Mouse (Mus musculus) c-Kit-negative CD71-positive TER-119-positive erythroid progenitor cells, embryonic 14.5 days (primary cell): ENCODE data around the gene Vmn1r116.
"Not testable (repeated sequence)": the region's sequence is repeated elsewhere in the genome, so short reads cannot be mapped to it uniquely, and the experiment has no call there.

Source experiments
- DNase-seq: peaks from one replicate; pipeline ENCODE4 v3.0.0-alpha.2; 2013; ENCODE audit warnings: low read depth, low spot score

Gene Vmn1r116

GRCm38 (mm10) chr7:20871956-20872355, at the start of gene Vmn1r116:
Gene Vmn1r116 (plus strand): TSS chr7:20872256.
- DNase-seq, result not testable (repeated sequence)

DNA sequence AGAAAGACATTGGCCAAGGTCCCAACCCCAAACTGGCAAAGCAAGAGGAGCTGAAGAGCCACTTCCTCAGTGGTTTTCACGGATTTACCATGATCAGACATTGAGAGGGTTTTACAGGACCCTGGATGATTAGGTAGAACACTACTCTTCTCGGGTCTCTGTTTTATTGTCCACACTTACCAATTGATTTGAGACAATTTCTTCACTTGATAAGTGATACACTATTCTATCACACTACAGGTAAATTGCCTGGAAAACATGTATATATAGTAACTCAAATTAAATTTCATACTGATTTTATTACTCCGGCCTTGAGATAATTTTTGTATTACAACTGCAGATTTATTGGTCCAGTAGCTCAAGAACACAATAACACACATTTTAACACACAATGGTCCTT, 27.2 kb upstream of the Vmn1r116 start, which contains the start of gene Vmn1r115:
Gene Vmn1r115, minus strand, starts transcription at position 101 of the 400 bp plus-strand sequence.
- not testable (repeated sequence) for DNase-seq

DNA sequence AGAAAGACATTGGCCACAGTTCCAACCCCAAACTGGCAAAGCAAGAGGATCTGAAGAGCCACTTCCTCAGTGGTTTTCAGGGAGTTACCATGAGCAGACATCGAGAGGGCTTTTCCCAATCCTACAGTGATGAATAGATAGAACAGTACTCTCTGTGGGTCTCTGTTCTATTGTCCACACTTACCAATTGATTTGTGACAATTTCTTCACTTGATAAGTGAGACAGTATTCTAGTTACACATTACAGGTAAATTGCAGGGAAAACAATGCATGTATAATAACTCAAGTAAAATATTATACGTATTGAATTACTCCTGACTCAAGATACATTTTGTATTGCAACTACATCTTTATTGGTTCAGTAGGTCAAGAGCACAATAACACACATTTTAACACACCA, 12.0 kb downstream of the Vmn1r116 start, which contains the start of gene Vmn1r117:
Gene Vmn1r117, minus strand, starts transcription at position 101 of the 400 bp plus-strand sequence.
- DNase-seq, result not testable (repeated sequence)

- not testable (repeated sequence) for DNase-seq
These were observed 40.2 kb downstream of the Vmn1r116 start, which contains the start of gene Vmn1r118 for GRCm38 (mm10) chr7:20912247-20912646. Gene Vmn1r118 (minus strand): TSS chr7:20912347.
